Mouse (Mus musculus) gastrocnemius, postnatal 4 days (tissue): Measurements from ENCODE around the gene Chrnd. TPM values are rescaled to one million over a fixed set of nuclear protein-coding genes. Genes with fewer than 3 reads are reported as not detected.

Source experiments
- DNase-seq, 2 experiments: peaks; one replicate each; pipeline ENCODE4 v3.0.0; 2021 to 2022; ENCODE audit warnings: low spot score in 2 of 2, mixed read lengths in 2 of 2
- total RNA-seq, 2 experiments: library from RNA; stranded (reverse); gene quantifications; 2 replicates each; pipeline ENCODE4 v1.2.3; 2021

The Chrnd gene
- total RNA-seq, 2 experiments from 2014 or later, result 34.2 to 43.2 TPM

- no peak for DNase-seq
Measured at GRCm38 (mm10) chr1:87226409-87227159, 36.2 kb downstream of the Chrnd start.

- no peak for DNase-seq
Measured at GRCm38 (mm10) chr1:87227160-87227550, 36.7 kb downstream of the Chrnd start.

GRCm38 (mm10) chr1:87230606-87231005 is 40.2 kb downstream of the Chrnd start:
- no peak for DNase-seq

GRCm38 (mm10) chr1:87232197-87232596 is 41.8 kb downstream of the Chrnd start:
- no peak for DNase-seq

- DNase-seq, result no peak
Measured at GRCm38 (mm10) chr1:87239056-87239455, 48.6 kb downstream of the Chrnd start.

- DNase-seq, result no peak
Measured at GRCm38 (mm10) chr1:87243021-87243420, 52.6 kb downstream of the Chrnd start.

GRCm38 (mm10) chr1:87245430-87245829 is 55.0 kb downstream of the Chrnd start:
- DNase-seq, result no peak

GRCm38 (mm10) chr1:87245929-87246815 is 55.8 kb downstream of the Chrnd start:
- DNase-seq, result peak; percentile 73 to 75

Other genes starting within 250 kb of the Chrnd start
- gene Alppl2, start 100.7 kb upstream of the Chrnd start, total RNA-seq, result not detected
- gene Alpi, start 89.0 kb upstream of the Chrnd start, total RNA-seq, result not detected
- not detected for gene Akp3, start 65.6 kb upstream of the Chrnd start, total RNA-seq
- gene Ecel1, start 34.1 kb upstream of the Chrnd start, total RNA-seq, result under 1 TPM in 1 of 2 experiments, not detected in 1; 0.07 TPM
- not detected for gene Prss56, start 7.3 kb upstream of the Chrnd start, total RNA-seq
- 10 to 100 TPM; 24.8 to 32.9 TPM for gene Chrng, start 14.1 kb downstream of the Chrnd start, total RNA-seq
- 100 to 1,000 TPM; 107 to 110 TPM for gene Eif4e2, start 23.3 kb downstream of the Chrnd start, total RNA-seq
- gene Efhd1, start 73.8 kb downstream of the Chrnd start, total RNA-seq, result 10 to 100 TPM; 25.1 to 28.5 TPM
- gene Gigyf2, start 136.4 kb downstream of the Chrnd start, total RNA-seq, result 10 to 100 TPM; 55.5 to 69.3 TPM
- under 1 TPM; 0.22 to 0.54 TPM for gene Kcnj13, start 204.1 kb downstream of the Chrnd start, total RNA-seq